Comparison of ENCODE assay signal across 11 mouse cellular contexts in the genomic region with DNA sequence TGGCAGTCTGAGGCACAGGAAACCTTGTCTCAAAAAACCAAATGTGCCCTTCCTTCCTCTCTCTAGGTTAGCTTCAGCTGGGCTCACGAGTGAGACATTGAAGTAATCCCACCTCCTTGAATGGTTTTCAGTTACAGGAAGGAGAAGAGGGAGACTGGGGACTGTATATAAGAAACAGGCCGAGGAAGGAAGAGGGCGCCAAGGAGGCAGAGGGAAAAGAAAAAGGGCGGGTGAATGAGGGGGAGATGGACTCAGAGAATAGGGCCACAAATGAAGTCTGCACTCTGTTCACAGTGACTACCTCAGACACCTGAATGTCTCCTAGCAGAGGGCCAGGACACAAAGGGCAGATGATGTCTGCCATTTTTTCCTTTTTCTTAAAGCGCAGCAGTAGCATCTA.
DNase-seq lines count a peak whose midpoint lies in the region; ATAC-seq lines count a peak whose summit lies in the region.
"Had no signal": no experiment of that assay in that cellular context is flagged by ENCODE, and none has a peak within 500 bp of the region (broad histone marks: within the 10 kb centered on the region; RNA-seq: fewer than 3 reads in every experiment).

No protein-coding gene starts in this region.

- H3K36me3 ChIP-seq in intestine, embryonic 14.5 days (ENCODE audit: control insufficient read depth, insufficient read depth, low read length): no peaks in the 10 kb centered on the region
- H3K36me3 ChIP-seq in intestine, embryonic 16.5 days (ENCODE audit: control insufficient read depth, insufficient read depth, low read length): no peaks in the 10 kb centered on the region
- no peaks in the 10 kb centered on the region for H3K36me3 ChIP-seq in embryonic facial prominence, embryonic 13.5 days
- H3K36me3 ChIP-seq in hindbrain, embryonic 14.5 days (replicated peaks; ENCODE audit: control insufficient read depth, insufficient read depth): no peaks in the 10 kb centered on the region
- no peaks in the 10 kb centered on the region for H3K36me3 ChIP-seq in midbrain, embryonic 16.5 days (ENCODE audit: control insufficient read depth, insufficient read depth, low read length)
- H3K36me3 ChIP-seq: embryonic facial prominence, embryonic 15.5 days had no signal

- H3K4me2 ChIP-seq in intestine, embryonic 14.5 days (ENCODE audit: low read length): no peak overlapping the region
- H3K4me2 ChIP-seq in intestine, embryonic 16.5 days (ENCODE audit: low read depth, low read length): no peak overlapping the region
- no peak overlapping the region for H3K4me2 ChIP-seq in embryonic facial prominence, embryonic 13.5 days
- H3K4me2 ChIP-seq in hindbrain, embryonic 14.5 days (replicated peaks): no peak overlapping the region
- no peak overlapping the region; the same call in 1 of the 2 replicates for H3K4me2 ChIP-seq in midbrain, embryonic 16.5 days (ENCODE audit: low read length)
- H3K4me2 ChIP-seq: embryonic facial prominence, embryonic 15.5 days had no signal

- no peaks in the 10 kb centered on the region for H3K27me3 ChIP-seq in intestine, embryonic 14.5 days (replicated peaks; ENCODE audit: control insufficient read depth, insufficient read depth, low read length)
- H3K27me3 ChIP-seq in intestine, embryonic 16.5 days (replicated peaks; ENCODE audit: control insufficient read depth, insufficient read depth, low read length): no peaks in the 10 kb centered on the region
- H3K27me3 ChIP-seq in embryonic facial prominence, embryonic 13.5 days: no peaks in the 10 kb centered on the region
- H3K27me3 ChIP-seq in hindbrain, embryonic 14.5 days (ENCODE audit: control insufficient read depth, insufficient read depth, low read length): no peaks in the 10 kb centered on the region
- H3K27me3 ChIP-seq in midbrain, embryonic 16.5 days (ENCODE audit: control insufficient read depth, insufficient read depth, low read depth, low read length): no peaks in the 10 kb centered on the region
- H3K27me3 ChIP-seq: embryonic facial prominence, embryonic 15.5 days had no signal

- no peak overlapping the region for H3K9ac ChIP-seq in intestine, embryonic 14.5 days (ENCODE audit: low read length)
- no peak overlapping the region for H3K9ac ChIP-seq in intestine, embryonic 16.5 days (ENCODE audit: low read depth, low read length)
- H3K9ac ChIP-seq in embryonic facial prominence, embryonic 13.5 days: no peak overlapping the region
- H3K9ac ChIP-seq in hindbrain, embryonic 14.5 days: 0 out of 2 replicates have a peak overlapping the region, but pooled peaks have one; percentile 44
- peak overlapping the region; percentile 45 for H3K9ac ChIP-seq in midbrain, embryonic 16.5 days (ENCODE audit: low read depth, low read length)
- H3K9ac ChIP-seq: embryonic facial prominence, embryonic 15.5 days had no signal

- no peak for DNase-seq in intestine, embryonic 14.5 days (ENCODE audit: low spot score)
- DNase-seq in hindbrain, embryonic 14.5 days (ENCODE audit: low spot score): no peak
- no peak for DNase-seq in urinary bladder, postnatal 36 days (ENCODE audit: low spot score in 2 of 2)
- no peak for DNase-seq in liver
- DNase-seq: kidney, adult 2 months; lung, postnatal 14 days had no signal

- no peak for ATAC-seq in intestine, embryonic 14.5 days (replicated peaks; ENCODE audit: low FRiP score, low TSS enrichment, low read depth)
- ATAC-seq in intestine, embryonic 16.5 days: no peak
- no peak for ATAC-seq in embryonic facial prominence, embryonic 13.5 days (ENCODE audit: insufficient number of reproducible peaks, insufficient read depth, low FRiP score, low TSS enrichment, low read depth)
- ATAC-seq in hindbrain, embryonic 14.5 days (ENCODE audit: low FRiP score): peak; percentile 15; the same call in 1 of the 2 replicates
- no peak for ATAC-seq in midbrain, embryonic 16.5 days
- ATAC-seq in erythroblast, adult 5-6 weeks (replicated peaks; ENCODE audit: low FRiP score, poor library complexity, severe bottlenecking): no peak

- no peaks in the 10 kb centered on the region for H3K9me3 ChIP-seq in intestine, embryonic 14.5 days (ENCODE audit: control insufficient read depth, low read length)
- no peaks in the 10 kb centered on the region for H3K9me3 ChIP-seq in intestine, embryonic 16.5 days (ENCODE audit: control insufficient read depth, low read length)
- no peaks in the 10 kb centered on the region for H3K9me3 ChIP-seq in embryonic facial prominence, embryonic 13.5 days
- H3K9me3 ChIP-seq in hindbrain, embryonic 14.5 days (ENCODE audit: control insufficient read depth, low read length): no peaks in the 10 kb centered on the region
- no peaks in the 10 kb centered on the region for H3K9me3 ChIP-seq in midbrain, embryonic 16.5 days (replicated peaks; ENCODE audit: control insufficient read depth, low read length, poor library complexity, severe bottlenecking)
- H3K9me3 ChIP-seq: embryonic facial prominence, embryonic 15.5 days had no signal

- 32% methylated on average over 5 of the region's 5 CpGs for WGBS in intestine, embryonic 14.5 days
- WGBS in intestine, embryonic 16.5 days: 40% methylated on average over 5 of the region's 5 CpGs
- 18% methylated on average over 5 of the region's 5 CpGs for WGBS in embryonic facial prominence, embryonic 13.5 days
- WGBS in hindbrain, embryonic 14.5 days: 10% methylated on average over 5 of the region's 5 CpGs
- 8% methylated on average over 5 of the region's 5 CpGs for WGBS in midbrain, embryonic 16.5 days

- no peak overlapping the region for H3K4me3 ChIP-seq in intestine, embryonic 14.5 days (ENCODE audit: low read depth, low read length)
- no peak overlapping the region for H3K4me3 ChIP-seq in intestine, embryonic 16.5 days (ENCODE audit: low read length)
- H3K4me3 ChIP-seq in embryonic facial prominence, embryonic 13.5 days: no peak overlapping the region
- no peak overlapping the region for H3K4me3 ChIP-seq in hindbrain, embryonic 14.5 days (replicated peaks; ENCODE audit: low read length)
- H3K4me3 ChIP-seq in midbrain, embryonic 16.5 days (ENCODE audit: low read depth, low read length): no peak overlapping the region
- H3K4me3 ChIP-seq: embryonic facial prominence, embryonic 15.5 days had no signal

- peaks cover 24% of the 10 kb centered on the region; the same call in 1 of the 2 replicates for H3K4me1 ChIP-seq in intestine, embryonic 14.5 days (replicated peaks; ENCODE audit: control insufficient read depth, insufficient read depth, low read length)
- H3K4me1 ChIP-seq in intestine, embryonic 16.5 days (ENCODE audit: control insufficient read depth, insufficient read depth, low read length): peaks cover 6% of the 10 kb centered on the region; the same call in 1 of the 2 replicates
- peaks cover 45% of the 10 kb centered on the region for H3K4me1 ChIP-seq in embryonic facial prominence, embryonic 13.5 days
- peaks cover 47% of the 10 kb centered on the region for H3K4me1 ChIP-seq in hindbrain, embryonic 14.5 days (replicated peaks; ENCODE audit: control insufficient read depth, insufficient read depth, low read length)
- H3K4me1 ChIP-seq in midbrain, embryonic 16.5 days (ENCODE audit: control insufficient read depth, insufficient read depth, low read length): peaks cover 26% of the 10 kb centered on the region

- peak overlapping the region; percentile 33; the same call in 1 of the 2 replicates for H3K27ac ChIP-seq in intestine, embryonic 14.5 days (ENCODE audit: low read depth)
- H3K27ac ChIP-seq in intestine, embryonic 16.5 days (ENCODE audit: low read length): no peak overlapping the region
- peak overlapping the region; percentile 16 for H3K27ac ChIP-seq in embryonic facial prominence, embryonic 13.5 days
- peak overlapping the region; percentile 64 for H3K27ac ChIP-seq in hindbrain, embryonic 14.5 days
- peak overlapping the region; percentile 76 for H3K27ac ChIP-seq in midbrain, embryonic 16.5 days (ENCODE audit: low read length)
- H3K27ac ChIP-seq: embryonic facial prominence, embryonic 15.5 days had no signal

Comparison
In these comparisons a context has a peak if more than half of its experiments do, and no peak if none do; other contexts are left out.
1. H3K9ac ChIP-seq: peak in hindbrain, embryonic 14.5 days (single experiment) and midbrain, embryonic 16.5 days (single experiment); none in intestine, embryonic 14.5 days (single experiment), intestine, embryonic 16.5 days (single experiment) and embryonic facial prominence, embryonic 13.5 days (single experiment).